Mouse (Mus musculus) urinary bladder, postnatal 36 days (tissue): ENCODE results near the gene Ncstn.
A peak's percentile ranks its signal among the peaks of the same experiment; 100 is the strongest.

Source experiments
- DNase-seq, 2 experiments: peaks; one replicate each; pipeline ENCODE4 v3.0.0; 2022; ENCODE audit warnings: low spot score in 2 of 2, mixed read lengths in 1 of 2

The Ncstn gene

DNA sequence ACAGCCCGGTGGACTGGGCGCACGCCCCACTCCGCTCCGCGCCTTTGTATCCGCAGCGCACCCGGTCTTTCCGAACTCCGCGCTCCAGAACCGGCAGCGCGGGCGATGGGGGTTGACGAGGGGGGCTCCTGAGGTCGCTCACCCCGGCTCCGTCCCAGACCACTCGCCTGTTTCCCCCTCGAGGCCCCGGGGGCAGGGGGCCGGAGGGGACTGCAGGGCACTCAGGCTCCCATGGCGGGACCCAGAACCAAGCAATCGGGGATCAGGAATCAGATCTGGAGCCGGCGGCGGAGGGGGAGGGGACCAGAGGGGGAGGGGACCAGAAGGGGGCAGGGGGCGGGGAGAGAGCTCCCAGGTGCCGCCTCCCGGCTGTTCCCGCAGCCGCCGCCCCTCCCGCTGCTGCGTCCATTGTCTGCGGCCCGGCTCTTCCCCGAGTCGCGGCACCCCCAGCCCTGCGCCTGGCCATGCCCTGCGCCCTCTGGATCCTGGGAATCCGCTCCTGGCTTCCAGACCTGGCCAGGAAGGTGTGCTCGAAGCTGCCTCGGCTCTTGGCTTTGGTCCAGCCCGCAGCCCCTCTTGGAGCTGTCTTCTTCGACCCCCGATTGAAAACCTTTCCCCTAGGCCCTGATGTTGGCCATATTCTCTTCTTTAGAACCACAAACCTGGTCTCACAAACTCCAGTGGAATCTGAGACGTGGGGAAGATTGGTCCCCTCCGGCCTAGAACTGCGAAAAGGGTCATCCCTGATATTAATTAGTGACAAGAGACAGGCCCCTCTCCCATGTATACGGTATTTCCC, 55.4 kb downstream of the Ncstn start:
- DNase-seq = peak; percentile 74 to 81

DNA sequence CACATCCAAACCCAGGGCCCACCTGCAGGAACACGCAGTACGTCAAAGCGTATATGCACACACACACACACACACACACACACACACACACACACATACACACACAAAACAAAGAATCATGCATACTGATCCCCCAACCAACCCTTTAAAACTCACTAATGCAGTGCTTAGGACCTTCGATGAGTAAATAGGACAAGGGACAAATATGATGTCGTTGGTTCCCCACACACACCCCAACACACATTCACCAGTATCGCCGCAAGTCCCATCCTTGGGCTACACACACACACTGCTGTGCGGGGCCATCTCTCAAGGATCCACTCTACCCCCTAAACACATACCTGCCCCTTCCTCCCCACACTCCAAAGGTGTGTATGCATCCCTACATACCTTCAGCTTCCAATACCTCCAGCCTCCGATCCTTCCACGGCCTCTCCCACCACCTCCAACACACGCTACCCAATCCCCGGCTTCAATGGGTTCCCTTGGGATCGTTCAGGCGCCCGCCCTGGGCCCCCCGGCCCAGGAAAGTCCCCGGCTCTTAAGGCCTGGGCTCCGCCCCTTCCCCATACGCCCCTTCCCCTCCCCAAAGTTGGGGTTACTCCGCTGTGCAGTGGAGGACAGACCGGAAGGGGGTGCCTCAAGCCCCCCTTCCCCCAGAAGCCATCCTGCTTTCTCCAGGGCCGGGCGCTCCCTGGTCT, 56.2 kb downstream of the Ncstn start:
- no peak for DNase-seq

DNA sequence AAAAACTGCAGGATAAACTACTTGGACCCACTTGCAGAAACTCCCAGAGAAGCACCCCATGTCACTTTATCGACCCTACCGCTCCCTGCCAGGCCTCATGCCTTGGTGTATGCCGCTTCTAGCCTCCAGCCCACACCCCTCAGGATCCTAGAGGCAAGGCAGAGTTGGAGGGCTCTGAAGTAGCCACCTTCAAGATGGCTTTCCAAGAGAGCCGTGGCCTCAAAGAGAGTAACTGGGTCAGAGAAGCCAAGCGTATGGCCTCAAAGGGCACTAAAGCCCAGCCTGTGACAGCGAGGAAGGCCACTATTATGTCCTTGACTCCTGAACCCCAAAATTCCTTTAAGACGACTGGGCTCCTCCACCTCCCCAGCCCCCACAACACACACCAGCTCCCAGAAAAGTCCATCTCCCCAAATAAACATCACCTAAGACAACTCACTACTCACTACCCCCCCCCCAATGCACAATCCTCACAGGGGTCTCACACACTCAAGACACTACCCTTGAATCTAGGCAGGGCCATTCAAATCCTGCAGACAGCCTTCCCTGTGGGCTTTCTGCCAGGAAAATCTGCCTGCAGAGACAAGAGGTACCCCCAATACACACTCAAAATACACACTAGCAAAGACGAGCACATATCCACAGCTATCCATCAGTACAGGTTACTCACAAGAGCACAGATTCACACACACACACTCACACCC, 57.2 kb downstream of the Ncstn start:
- no peak for DNase-seq

DNA sequence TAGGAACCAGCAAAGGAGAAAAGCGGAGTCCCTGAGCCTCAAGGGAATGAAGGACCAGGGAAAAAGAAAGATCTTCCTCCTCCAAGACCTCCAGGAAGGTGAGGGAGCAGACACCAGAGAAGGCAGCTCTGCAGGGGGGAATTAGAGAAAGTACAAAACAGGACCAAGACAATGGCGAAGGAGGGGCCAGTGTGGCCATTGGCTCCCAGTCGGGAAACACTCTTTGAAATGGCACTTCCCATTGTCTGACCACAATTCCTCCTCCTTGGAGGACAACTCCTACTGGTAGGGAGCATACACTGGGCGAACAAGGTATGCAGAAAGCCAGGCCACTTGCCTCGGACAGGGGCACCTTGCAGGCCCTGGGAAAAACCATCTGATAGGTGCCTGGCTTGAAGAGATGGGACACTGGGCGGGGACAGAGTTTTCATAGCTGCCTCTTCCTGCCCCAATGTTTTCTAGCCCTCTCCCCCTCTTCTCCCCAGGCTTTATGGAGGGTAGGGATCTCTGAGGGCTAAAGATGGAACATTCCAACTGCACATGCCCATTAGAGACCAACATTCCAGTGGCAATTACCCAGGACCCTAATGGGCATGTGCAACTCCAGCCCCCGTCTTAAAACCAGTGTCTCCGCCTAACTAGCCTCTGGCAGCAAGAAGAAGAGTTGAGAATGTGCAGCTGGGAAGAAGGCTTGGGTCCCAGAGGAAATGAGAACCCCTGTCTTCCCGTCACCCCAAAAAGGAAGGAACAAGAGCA, 58.3 kb downstream of the Ncstn start:
- DNase-seq = no peak

DNA sequence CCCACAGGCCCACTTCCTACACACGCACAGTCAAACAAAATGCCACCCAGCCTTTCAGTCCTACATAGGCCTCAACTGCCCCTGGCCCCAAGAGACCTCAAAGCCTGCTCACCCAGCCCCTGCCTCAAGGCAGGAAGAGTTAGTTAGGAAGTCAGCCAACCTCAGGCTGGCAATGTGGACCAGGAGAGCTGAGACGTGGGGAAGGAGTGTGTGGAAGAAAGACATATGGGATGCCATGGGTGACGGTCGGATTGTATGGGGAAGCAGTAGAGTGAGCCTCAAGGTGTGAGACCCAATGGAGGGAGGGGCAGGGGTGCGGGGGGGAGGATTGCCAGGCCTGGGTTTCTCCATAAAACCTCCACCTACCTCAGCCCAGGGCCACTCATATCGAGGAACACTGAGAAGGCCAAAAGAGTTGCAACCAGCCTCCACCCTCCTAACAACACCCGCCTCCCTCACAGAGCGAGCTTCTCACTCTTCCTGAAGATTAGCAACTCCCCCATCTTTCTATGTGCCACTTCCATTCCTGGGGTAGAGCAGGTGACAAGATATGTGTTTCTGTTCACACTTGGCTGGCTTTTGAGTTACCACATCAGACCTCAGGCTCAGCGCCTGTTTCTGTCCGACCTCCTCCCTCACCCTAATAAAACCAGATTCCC, 62.6 kb downstream of the Ncstn start:
- DNase-seq = no peak

DNA sequence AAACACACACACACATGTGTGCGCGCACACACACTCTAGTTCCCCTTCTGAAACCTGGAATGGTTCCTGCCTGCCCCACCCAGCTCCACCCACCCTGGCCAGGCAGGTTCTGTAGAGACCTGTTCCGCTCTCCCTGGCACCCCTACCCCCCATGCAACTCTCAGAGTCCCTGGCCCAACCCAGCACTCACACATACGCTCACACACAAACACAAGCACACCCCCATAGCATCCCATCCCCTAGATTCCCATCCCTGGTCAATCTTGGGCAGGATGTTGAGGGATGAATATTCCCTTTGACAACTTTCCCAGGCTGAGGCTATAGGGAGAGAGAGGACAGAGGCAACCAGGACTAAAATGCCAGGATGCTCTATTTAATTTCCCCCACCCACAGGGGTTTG, 63.3 kb downstream of the Ncstn start:
- peak; percentile 32 to 40 for DNase-seq

DNA sequence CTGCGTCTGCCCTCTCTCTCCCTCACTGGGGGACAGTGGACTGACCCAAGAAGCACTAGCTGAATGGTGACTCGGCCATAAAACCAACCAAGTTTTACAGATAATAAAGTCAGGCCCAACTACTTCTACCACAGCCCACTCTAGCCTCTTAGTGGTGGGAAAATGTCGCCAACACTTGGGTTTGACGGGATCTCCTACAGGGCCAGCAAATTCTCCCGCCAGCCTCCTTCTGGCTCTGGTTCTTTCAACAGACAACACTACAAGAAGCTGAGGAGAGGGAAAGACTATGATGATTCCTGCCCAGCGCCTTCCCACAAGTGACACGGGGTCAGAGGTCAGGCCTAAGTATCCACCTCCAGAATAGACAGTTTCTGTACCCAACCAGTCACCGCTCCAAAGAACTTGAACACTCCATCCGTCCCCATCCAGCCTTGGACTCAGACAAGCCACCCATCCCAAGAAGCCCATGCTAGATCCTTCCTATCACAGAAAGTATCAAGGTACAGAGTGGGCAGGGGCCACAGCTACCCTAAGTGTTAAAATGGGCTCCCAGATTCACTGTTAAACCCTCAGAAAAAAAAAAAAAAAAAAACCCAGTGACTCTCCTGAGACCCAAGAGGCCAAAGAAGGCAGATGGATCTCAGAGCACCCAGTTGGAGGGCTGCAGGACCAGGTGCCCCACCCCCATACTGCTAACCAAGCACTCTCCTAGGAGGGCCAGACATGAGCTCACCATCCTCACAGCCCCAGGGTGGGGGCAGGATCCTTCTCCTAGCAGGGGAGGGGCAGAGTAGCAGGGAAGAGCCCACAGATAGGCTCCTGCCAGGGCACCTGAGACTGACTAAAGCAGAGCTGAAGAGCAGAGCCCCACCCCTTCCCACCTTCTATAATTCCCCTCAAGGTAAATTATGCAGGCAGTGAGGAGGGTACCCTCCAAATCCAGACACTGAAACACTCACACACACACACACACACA, 64.0 kb downstream of the Ncstn start:
- DNase-seq = no peak

DNA sequence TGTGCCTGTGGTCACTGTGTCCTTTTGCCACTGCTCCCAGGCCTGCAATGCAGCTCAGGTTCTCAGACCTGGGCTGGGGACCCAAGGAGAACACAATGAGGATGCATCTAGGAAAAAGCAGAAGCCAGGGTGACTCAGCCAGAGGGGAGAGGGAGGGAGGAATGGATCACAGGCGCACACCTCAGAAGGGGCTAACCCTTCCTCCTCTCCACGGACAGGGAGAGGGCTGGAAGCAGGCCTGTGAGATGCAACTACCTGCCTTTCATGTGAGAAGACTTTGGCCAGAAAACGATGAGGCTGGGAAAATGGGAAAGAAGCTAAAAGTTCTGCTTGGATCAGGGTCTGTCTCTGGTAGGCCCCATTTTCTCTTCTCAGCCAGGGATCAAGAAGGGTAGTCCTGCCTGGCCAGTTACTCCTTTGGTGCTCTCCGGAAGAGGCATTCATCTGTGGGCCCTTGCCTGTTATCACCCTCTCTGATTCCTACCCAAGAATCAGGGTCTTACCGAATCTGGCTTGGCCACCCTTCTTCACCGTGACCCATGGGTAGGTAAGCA, 65.0 kb downstream of the Ncstn start:
- DNase-seq = no peak

DNA sequence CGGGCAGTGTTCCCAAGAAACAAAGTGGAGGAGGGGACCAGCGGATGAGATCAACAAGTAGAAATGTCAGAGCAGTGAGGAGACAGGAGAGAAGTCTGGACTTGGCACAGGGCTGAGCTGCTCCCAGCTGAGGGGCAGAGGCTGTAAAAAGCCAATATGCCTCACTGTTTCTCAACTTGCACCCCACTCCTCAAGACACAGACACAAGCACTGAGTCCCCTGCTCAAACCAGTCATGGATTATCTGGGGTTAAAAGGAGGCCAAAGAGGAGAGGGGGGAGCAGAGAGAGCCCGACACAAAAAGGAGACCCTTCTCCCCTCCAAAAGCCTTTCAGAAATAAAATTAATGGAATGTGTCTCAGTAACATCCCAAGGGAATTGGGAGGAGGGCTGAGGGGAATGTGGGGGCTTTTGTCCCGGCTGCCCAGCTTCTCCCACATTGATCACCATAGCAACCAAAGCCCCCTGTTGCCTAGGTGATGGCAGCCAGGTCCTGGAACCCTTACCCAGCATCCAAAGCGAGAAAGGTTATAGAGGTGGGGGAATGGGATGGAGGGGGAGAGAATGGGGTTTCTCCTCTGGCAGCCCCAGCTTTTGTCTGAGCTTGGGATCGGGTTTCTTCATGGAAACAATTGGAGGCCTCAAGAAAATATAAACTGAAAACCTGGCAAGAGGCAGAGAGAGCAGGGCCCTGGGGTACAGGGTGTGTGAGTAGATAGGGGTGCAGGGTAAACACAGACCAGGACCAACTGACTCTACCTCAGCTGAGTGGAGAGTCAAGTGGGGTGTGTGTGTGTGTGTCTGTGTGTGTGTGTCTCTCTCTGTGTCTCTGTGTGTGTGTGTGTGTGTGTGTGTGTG, 65.7 kb downstream of the Ncstn start:
- no peak for DNase-seq

DNA sequence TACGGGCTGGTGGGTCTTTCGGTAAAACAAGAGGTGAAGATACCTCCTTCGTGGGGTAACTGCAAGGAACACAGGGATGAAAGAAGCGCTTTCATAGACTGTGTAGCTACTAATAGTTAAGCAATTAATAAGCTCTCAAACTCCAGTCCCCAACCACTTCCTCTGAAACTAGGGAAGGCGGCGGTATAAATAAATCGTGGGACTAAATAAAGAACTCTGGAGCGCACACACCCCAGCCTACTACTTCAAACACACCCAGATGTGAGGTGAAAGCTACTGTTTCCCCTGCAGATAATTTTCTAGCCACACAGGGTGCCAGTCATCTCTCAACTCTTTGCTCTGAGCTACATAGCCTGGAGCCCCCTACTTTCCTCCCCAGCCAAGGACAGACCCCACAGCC, 66.6 kb downstream of the Ncstn start:
- DNase-seq = no peak
